Mouse (Mus musculus): Measurements from ENCODE around the gene Fkbp4.

DNA sequence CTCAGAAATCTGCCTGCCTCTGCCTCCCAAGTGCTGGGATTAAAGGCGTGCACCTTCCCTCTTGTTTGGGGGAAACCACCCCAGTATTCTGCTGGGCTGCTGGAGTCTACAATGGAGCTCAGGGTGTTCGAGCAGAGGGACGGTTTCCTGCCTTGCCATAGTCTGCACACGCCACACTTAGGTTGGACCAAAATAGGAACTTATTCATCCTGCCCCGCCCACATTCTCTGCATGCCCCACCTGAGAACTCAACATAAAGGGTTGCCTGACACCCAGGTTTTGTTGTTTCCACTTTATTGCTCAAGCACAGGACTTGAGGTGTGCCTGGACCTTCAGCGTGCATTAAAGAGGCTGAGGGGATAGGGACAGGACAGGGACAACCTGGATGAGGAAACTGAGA lies 8.7 kb downstream of the Fkbp4 start:
- TF ChIP-seq CTCF (IDR thresholded peaks at IDR 0.05; ENCODE audit: insufficient read depth, low read length) (no peak), POLR2A (IDR thresholded peaks at IDR 0.05; ENCODE audit: borderline replicate concordance, extremely low read depth, low read depth, low read length) (no peak)
